Mouse (Mus musculus): ENCODE results near the gene Igfbp6.

Igfbp6 gene

DNA sequence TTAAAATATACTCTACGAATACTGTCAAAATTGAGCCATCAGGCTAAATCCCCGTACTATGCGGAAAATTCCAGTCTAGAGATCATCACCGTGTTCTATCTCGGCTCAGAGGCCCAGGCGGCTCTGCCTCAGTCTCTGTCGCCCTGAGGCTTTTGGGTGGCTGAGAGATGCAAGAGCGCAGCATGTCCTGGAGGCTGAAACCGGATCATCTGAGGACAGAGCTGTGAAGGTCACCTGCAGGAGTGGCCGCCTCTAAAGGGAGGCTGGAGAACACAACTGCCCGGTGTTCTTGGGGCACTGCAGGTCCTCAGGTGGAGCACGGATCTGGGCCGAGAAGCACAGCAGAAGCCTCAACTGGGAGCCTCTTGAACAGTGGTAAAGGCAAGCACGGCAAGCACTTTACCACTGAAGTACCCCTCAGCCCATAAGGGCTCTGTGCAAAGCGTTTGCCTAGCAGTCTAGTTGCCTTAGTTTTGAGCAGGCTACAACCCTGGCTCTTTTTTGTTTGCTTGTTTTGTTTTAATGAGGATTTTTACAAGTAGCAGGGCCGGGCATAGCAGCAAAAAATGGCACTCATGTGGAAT lies 31.7 kb downstream of the Igfbp6 start:
- CTCF ChIA-PET, result interaction anchor here (0.5 to 0.7 kb wide), 2 partner anchors 49 to 58 kb away, joined by 3 to 4 read pairs; no protein-coding TSS in a partner anchor

GRCm38 (mm10) chr15:102176571-102177316 lies 32.6 kb downstream of the Igfbp6 start:
- CTCF ChIA-PET, result interaction anchor here (2.4 kb wide), 1 partner anchor 48 kb away, joined by 8 read pairs; no protein-coding TSS in a partner anchor

- CTCF ChIA-PET, result interaction anchor here (1.0 to 2.4 kb wide), 2 partner anchors 26 to 47 kb away, joined by 3 to 8 read pairs; partner anchors contain the start of gene Zfp740
These were observed 33.3 kb downstream of the Igfbp6 start for GRCm38 (mm10) chr15:102177417-102177816.

- CTCF ChIA-PET, result interaction anchor here (0.5 to 2.4 kb wide), 3 partner anchors 25 to 67 kb away, joined by 3 to 8 read pairs (median 8); partner anchors contain the start of gene Zfp740
These were observed 34.1 kb downstream of the Igfbp6 start for GRCm38 (mm10) chr15:102178279-102178678.

GRCm38 (mm10) chr15:102179106-102179505 lies 34.9 kb downstream of the Igfbp6 start:
- CTCF ChIA-PET, result interaction anchor here (0.5 to 2.4 kb wide), 2 partner anchors 45 to 66 kb away, joined by 8 read pairs; no protein-coding TSS in a partner anchor

DNA sequence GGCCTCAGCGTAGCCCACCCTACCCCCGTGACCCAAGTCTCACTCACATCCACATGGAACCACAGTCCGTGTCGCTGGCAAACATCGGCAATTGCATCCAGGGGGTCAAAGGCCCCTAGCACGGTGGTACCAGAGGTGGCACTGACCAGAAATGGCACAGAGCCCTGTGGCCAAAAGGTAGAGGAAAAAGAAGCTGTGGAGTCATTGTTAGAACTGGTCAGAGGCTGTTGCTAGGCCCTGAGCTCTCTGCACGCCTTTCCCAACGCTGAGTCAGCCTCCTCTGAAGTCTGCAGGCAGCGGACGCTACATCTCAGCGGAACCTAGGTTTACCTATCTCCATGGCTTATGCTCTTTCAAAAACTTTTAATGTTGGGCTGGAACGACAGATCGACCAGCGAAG lies 35.8 kb downstream of the Igfbp6 start:
- CTCF ChIA-PET, result interaction anchor here (0.8 kb wide), 1 partner anchor 30 kb away, joined by 3 read pairs; no protein-coding TSS in a partner anchor

DNA sequence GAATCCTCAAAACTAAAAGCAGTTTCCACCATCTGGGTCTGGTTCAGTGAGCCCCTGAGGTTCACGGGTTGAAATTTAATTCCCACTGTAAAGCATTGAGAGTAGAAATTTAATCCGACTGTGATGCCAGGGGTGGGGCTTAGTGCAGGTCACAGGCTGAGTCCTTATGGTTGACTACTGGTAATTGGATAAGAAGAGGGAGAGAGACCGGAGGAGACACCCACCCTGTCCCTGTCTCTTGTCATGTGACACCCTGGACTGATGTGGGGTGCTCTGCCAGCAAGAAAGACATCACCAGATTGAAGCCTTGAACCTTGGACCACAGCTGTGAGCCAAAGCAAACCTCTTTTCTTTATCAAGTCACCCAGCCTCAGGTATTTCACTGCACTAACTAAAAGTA lies 38.9 kb downstream of the Igfbp6 start:
- CTCF ChIA-PET, result no interaction called here

DNA sequence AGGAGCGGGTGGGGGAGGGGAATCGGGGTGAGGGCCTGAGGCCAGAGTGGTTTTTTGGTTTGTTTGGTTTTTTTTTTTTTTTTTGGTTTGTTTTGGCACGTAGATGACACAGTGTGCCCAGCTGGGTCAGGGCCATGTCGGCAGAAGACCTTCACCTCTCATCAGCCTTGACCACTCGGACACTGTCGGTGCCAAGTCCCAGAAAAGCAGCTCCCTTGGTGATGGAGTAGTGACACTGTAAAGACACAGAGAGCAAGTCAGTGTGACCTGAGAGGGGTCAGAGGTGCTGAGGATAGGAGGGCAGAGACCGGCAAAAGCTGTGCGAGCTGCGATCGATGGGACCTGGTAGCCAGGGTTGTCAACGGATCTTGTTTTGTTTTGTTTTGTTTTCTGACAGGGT lies 42.1 kb downstream of the Igfbp6 start:
- CTCF ChIA-PET, result no interaction called here

- CTCF ChIA-PET, result interaction anchor here (0.7 kb wide), 1 partner anchor 13 kb away, joined by 3 read pairs; no protein-coding TSS in a partner anchor
These were observed 43.9 kb downstream of the Igfbp6 start for GRCm38 (mm10) chr15:102188096-102188495.

- CTCF ChIA-PET, result no interaction called here
These were observed 44.7 kb downstream of the Igfbp6 start for GRCm38 (mm10) chr15:102188883-102189282.

- CTCF ChIA-PET, result interaction anchor here (0.6 to 1.2 kb wide), 2 partner anchors 36 to 92 kb away, joined by 3 to 6 read pairs; no protein-coding TSS in a partner anchor
These were observed 47.5 kb downstream of the Igfbp6 start for GRCm38 (mm10) chr15:102191699-102192098.

DNA sequence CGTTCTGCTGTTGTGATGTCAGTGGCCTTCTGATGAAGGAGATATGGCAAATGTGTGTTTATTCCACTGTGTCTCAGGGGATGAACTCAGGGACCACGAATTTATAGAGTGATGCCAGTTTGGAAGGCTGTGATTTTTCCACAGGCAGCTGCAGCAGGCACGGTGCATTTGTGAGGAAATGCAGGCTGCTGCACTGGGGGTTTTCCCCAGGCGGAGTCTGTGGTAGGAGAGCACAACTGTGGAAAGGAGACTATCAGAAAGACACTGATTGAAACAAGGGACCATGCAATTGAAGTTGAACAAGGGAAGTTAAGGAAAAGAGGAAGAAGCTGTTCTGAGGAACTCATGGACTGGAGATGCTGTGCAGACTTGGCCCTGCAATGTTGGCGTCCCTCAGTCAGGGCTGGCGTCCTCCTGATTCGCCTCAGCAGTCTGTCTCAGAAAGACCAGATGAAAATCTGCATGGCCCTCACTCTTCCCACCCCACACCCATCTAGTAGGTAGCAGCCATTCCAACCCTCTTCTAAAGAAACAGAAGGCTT lies 48.2 kb downstream of the Igfbp6 start:
- CTCF ChIA-PET, result interaction anchor here (0.6 kb wide), 1 partner anchor 91 kb away, joined by 6 read pairs; no protein-coding TSS in a partner anchor

DNA sequence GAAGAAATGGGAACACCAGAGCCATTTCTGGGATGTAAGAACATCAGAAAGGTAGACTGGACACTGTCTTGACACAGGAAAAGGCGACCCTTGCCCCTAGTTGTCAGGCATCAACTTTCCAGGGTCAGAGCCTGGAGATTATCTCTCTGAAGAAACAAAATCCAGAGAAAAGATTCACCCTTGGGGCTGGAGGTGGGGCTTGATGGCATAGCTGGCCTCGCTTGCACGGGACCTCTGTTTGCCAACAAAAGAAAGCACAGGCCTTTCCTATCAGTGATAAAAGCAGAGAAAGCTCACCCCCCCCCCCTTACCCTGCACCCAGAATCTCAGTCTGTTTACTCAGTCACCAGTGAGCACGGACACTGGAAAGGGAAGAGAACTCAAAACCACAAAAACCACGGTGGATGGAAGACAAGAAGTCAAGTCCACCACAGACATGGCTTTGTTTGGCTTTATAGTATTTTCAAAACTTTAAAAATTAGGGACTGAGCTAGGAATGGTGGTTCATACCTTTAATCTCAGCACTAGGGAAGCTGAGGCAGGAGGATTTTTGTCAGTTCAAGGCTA lies 48.7 kb downstream of the Igfbp6 start:
- CTCF ChIA-PET, result no interaction called here

GRCm38 (mm10) chr15:102193652-102194051 lies 49.5 kb downstream of the Igfbp6 start:
- CTCF ChIA-PET, result no interaction called here

- CTCF ChIA-PET, result interaction anchor here (0.6 kb wide), 1 partner anchor 30 kb away, joined by 3 read pairs; no protein-coding TSS in a partner anchor
These were observed 50.3 kb downstream of the Igfbp6 start for GRCm38 (mm10) chr15:102194439-102194838.

- CTCF ChIA-PET, result no interaction called here
These were observed 51.2 kb downstream of the Igfbp6 start for GRCm38 (mm10) chr15:102195373-102195772.

GRCm38 (mm10) chr15:102198841-102199240 lies 54.7 kb downstream of the Igfbp6 start:
- CTCF ChIA-PET, result no interaction called here
